Comparison of ENCODE assay signal across 23 mouse cellular contexts in the genomic region with DNA sequence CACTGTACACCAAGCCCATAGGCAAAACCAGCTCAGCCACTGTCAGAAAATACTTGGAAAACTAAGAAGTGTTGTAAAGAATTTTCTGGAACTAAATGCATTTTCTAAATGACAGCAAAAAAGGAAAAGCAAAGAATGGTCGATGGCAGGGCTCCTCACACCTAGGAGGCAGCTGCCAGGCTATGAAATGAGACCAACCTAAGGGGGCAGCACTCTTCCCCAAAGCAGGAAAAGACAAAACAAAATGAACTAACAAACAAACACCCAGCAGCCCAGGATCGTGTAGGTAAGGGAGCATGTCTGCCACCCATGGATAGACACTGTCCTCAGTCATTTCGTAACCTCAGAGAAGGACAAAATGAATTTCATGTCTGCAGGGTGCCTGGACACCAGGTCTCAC. TPM values are rescaled to one million over a fixed set of nuclear protein-coding genes. Genes with fewer than 3 reads are reported as not detected.
DNase-seq lines count a peak whose midpoint lies in the region; ATAC-seq and TF ChIP-seq lines count a peak whose summit lies in the region.
"Had no signal": no experiment of that assay in that cellular context is flagged by ENCODE, and none has a peak within 500 bp of the region (broad histone marks: within the 10 kb centered on the region; RNA-seq: fewer than 3 reads in every experiment).

No protein-coding gene starts in this region.

- no peaks in the 10 kb centered on the region for H3K9me3 ChIP-seq in embryonic facial prominence, embryonic 14.5 days (ENCODE audit: control insufficient read depth, low read length)
- no peaks in the 10 kb centered on the region for H3K9me3 ChIP-seq in embryonic facial prominence, embryonic 10.5 days
- H3K9me3 ChIP-seq in intestine, postnatal 0 days (ENCODE audit: control insufficient read depth), result no peaks in the 10 kb centered on the region
- no peaks in the 10 kb centered on the region for H3K9me3 ChIP-seq in intestine, embryonic 16.5 days (ENCODE audit: control insufficient read depth, low read length)
- H3K9me3 ChIP-seq in lung, embryonic 14.5 days (ENCODE audit: low read depth, low read length), result no peaks in the 10 kb centered on the region
- no peaks in the 10 kb centered on the region for H3K9me3 ChIP-seq in stomach, embryonic 16.5 days (replicated peaks; ENCODE audit: control insufficient read depth, low read length)
- H3K9me3 ChIP-seq in stomach, postnatal 0 days (ENCODE audit: control insufficient read depth, low read length), result no peaks in the 10 kb centered on the region
- H3K9me3 ChIP-seq: forebrain, embryonic 15.5 days; G1E; heart, embryonic 15.5 days; hindbrain, embryonic 13.5 days had no signal

- WGBS in embryonic facial prominence, embryonic 14.5 days, result 81% methylated on average over 3 of the region's 3 CpGs
- WGBS in embryonic facial prominence, embryonic 10.5 days, result 83% methylated on average over 3 of the region's 3 CpGs
- 77% methylated on average over 3 of the region's 3 CpGs for WGBS in intestine, postnatal 0 days
- 82% methylated on average over 3 of the region's 3 CpGs for WGBS in intestine, embryonic 16.5 days
- WGBS in lung, embryonic 14.5 days, result 74% methylated on average over 3 of the region's 3 CpGs
- 70% methylated on average over 3 of the region's 3 CpGs for WGBS in stomach, embryonic 16.5 days
- WGBS in stomach, postnatal 0 days, result 79% methylated on average over 3 of the region's 3 CpGs

- no peak for TF ChIP-seq EP300 in stomach, postnatal 0 days (optimal IDR thresholded peaks at IDR 0.05)

- H3K4me1 ChIP-seq in embryonic facial prominence, embryonic 14.5 days (ENCODE audit: control insufficient read depth, insufficient read depth, low read length), result peaks cover 14% of the 10 kb centered on the region; the same call in 1 of the 2 replicates
- H3K4me1 ChIP-seq in embryonic facial prominence, embryonic 10.5 days, result no peaks in the 10 kb centered on the region
- H3K4me1 ChIP-seq in intestine, postnatal 0 days (replicated peaks; ENCODE audit: control insufficient read depth, insufficient read depth, low read length), result no peaks in the 10 kb centered on the region
- H3K4me1 ChIP-seq in intestine, embryonic 16.5 days (ENCODE audit: control insufficient read depth, insufficient read depth, low read length), result no peaks in the 10 kb centered on the region; the same call in 1 of the 2 replicates
- no peaks in the 10 kb centered on the region; the same call in 1 of the 2 replicates for H3K4me1 ChIP-seq in lung, embryonic 14.5 days (ENCODE audit: insufficient read depth)
- peaks cover 7% of the 10 kb centered on the region; the same call in 1 of the 2 replicates for H3K4me1 ChIP-seq in stomach, embryonic 16.5 days (ENCODE audit: control insufficient read depth, insufficient read depth, low read length)
- no peaks in the 10 kb centered on the region for H3K4me1 ChIP-seq in stomach, postnatal 0 days (replicated peaks; ENCODE audit: control insufficient read depth, insufficient read depth)
- H3K4me1 ChIP-seq: hindbrain, embryonic 13.5 days had no signal

- no peak for DNase-seq in embryonic facial prominence, embryonic 14.5 days (ENCODE audit: low spot score)
- no peak for DNase-seq in embryonic facial prominence, embryonic 10.5 days (ENCODE audit: low spot score)
- no peak for DNase-seq in lung, embryonic 14.5 days
- no peak for DNase-seq in lung, adult 18-20 months
- no peak for DNase-seq in stomach, postnatal 0 days (ENCODE audit: low spot score)
- DNase-seq: adrenal gland, adult 8-10 months; adrenal gland, postnatal 36 days; B cell, adult 2 months; cerebellum, adult 2 months; cerebellum, postnatal 10 days; gastrocnemius, postnatal 14 days; heart, postnatal 14 days had no signal

- H3K36me3 ChIP-seq in embryonic facial prominence, embryonic 14.5 days (ENCODE audit: control insufficient read depth, insufficient read depth, low read length), result peaks cover 92% of the 10 kb centered on the region
- H3K36me3 ChIP-seq in embryonic facial prominence, embryonic 10.5 days (replicated peaks), result peaks cover 98% of the 10 kb centered on the region
- H3K36me3 ChIP-seq in intestine, postnatal 0 days (ENCODE audit: control insufficient read depth, insufficient read depth), result peaks cover 66% of the 10 kb centered on the region
- H3K36me3 ChIP-seq in intestine, embryonic 16.5 days (ENCODE audit: control insufficient read depth, insufficient read depth, low read length), result peaks cover 14% of the 10 kb centered on the region; the same call in 1 of the 2 replicates
- H3K36me3 ChIP-seq in lung, embryonic 14.5 days (ENCODE audit: insufficient read depth), result peaks cover 97% of the 10 kb centered on the region
- peaks cover 3% of the 10 kb centered on the region; the same call in 1 of the 2 replicates for H3K36me3 ChIP-seq in stomach, embryonic 16.5 days (ENCODE audit: control insufficient read depth, insufficient read depth, low read length)
- peaks cover 13% of the 10 kb centered on the region for H3K36me3 ChIP-seq in stomach, postnatal 0 days (ENCODE audit: control insufficient read depth, insufficient read depth, low read length)

- H3K27ac ChIP-seq in embryonic facial prominence, embryonic 14.5 days (replicated peaks; ENCODE audit: low read depth, low read length), result 0 out of 2 replicates have a peak overlapping the region, but pooled peaks have one; percentile 29
- no peak overlapping the region for H3K27ac ChIP-seq in embryonic facial prominence, embryonic 10.5 days (replicated peaks)
- no peak overlapping the region for H3K27ac ChIP-seq in intestine, postnatal 0 days (ENCODE audit: low read depth, low read length)
- no peak overlapping the region for H3K27ac ChIP-seq in intestine, embryonic 16.5 days (ENCODE audit: low read length)
- 0 out of 2 replicates have a peak overlapping the region, but pooled peaks have one; percentile 0 for H3K27ac ChIP-seq in lung, embryonic 14.5 days (ENCODE audit: low read depth)
- H3K27ac ChIP-seq in stomach, embryonic 16.5 days (ENCODE audit: low read length), result peak overlapping the region; percentile 44; the same call in 1 of the 2 replicates
- H3K27ac ChIP-seq in stomach, postnatal 0 days (replicated peaks), result no peak overlapping the region
- H3K27ac ChIP-seq: forebrain, embryonic 15.5 days; hindbrain, embryonic 13.5 days; hindbrain, postnatal 0 days had no signal

- no peaks in the 10 kb centered on the region for H3K27me3 ChIP-seq in embryonic facial prominence, embryonic 14.5 days (replicated peaks; ENCODE audit: control insufficient read depth, insufficient read depth, low read length)
- H3K27me3 ChIP-seq in embryonic facial prominence, embryonic 10.5 days (replicated peaks; ENCODE audit: low read depth, poor library complexity, severe bottlenecking), result no peaks in the 10 kb centered on the region
- H3K27me3 ChIP-seq in intestine, postnatal 0 days (replicated peaks; ENCODE audit: control insufficient read depth, insufficient read depth, low read length), result no peaks in the 10 kb centered on the region
- no peaks in the 10 kb centered on the region for H3K27me3 ChIP-seq in intestine, embryonic 16.5 days (replicated peaks; ENCODE audit: control insufficient read depth, insufficient read depth, low read length)
- no peaks in the 10 kb centered on the region for H3K27me3 ChIP-seq in lung, embryonic 14.5 days (ENCODE audit: insufficient read depth, low read length)
- no peaks in the 10 kb centered on the region for H3K27me3 ChIP-seq in stomach, embryonic 16.5 days (ENCODE audit: control insufficient read depth, insufficient read depth, low read length)
- no peaks in the 10 kb centered on the region for H3K27me3 ChIP-seq in stomach, postnatal 0 days (ENCODE audit: control insufficient read depth, insufficient read depth, low read length)
- H3K27me3 ChIP-seq: forebrain, embryonic 15.5 days; heart, embryonic 15.5 days; hindbrain, embryonic 13.5 days had no signal

- peak; percentile 14; the same call in 1 of the 2 replicates for TF ChIP-seq CTCF in intestine, postnatal 0 days (IDR thresholded peaks at IDR 0.05; ENCODE audit: low read depth)
- no peak for TF ChIP-seq CTCF in lung, embryonic 14.5 days (IDR thresholded peaks at IDR 0.05; ENCODE audit: low read depth)
- TF ChIP-seq CTCF in stomach, postnatal 0 days (IDR thresholded peaks at IDR 0.05; ENCODE audit: low read depth), result no peak

- H3K4me2 ChIP-seq in embryonic facial prominence, embryonic 14.5 days (ENCODE audit: low read depth, low read length), result no peak overlapping the region
- no peak overlapping the region for H3K4me2 ChIP-seq in intestine, postnatal 0 days (replicated peaks; ENCODE audit: low read depth)
- H3K4me2 ChIP-seq in intestine, embryonic 16.5 days (ENCODE audit: low read depth, low read length), result no peak overlapping the region
- H3K4me2 ChIP-seq in lung, embryonic 14.5 days, result no peak overlapping the region
- H3K4me2 ChIP-seq in stomach, embryonic 16.5 days (ENCODE audit: low read depth, low read length), result no peak overlapping the region
- no peak overlapping the region for H3K4me2 ChIP-seq in stomach, postnatal 0 days (replicated peaks; ENCODE audit: low read depth)
- H3K4me2 ChIP-seq: forebrain, embryonic 15.5 days; heart, embryonic 15.5 days; hindbrain, embryonic 13.5 days had no signal

- ATAC-seq in embryonic facial prominence, embryonic 14.5 days (ENCODE audit: low read depth), result no peak
- ATAC-seq in intestine, postnatal 0 days, result no peak
- no peak for ATAC-seq in intestine, embryonic 16.5 days
- no peak for ATAC-seq in lung, embryonic 14.5 days (ENCODE audit: insufficient read depth)
- no peak for ATAC-seq in stomach, embryonic 16.5 days (ENCODE audit: insufficient read depth, low FRiP score)
- ATAC-seq in stomach, postnatal 0 days (ENCODE audit: low FRiP score, low TSS enrichment), result no peak
- ATAC-seq: CD4-positive, CD25-positive, alpha-beta regulatory T cell, adult 4 months; forebrain, embryonic 15.5 days; hindbrain, postnatal 0 days had no signal

- no peak overlapping the region for H3K4me3 ChIP-seq in embryonic facial prominence, embryonic 14.5 days (ENCODE audit: low read depth, low read length)
- H3K4me3 ChIP-seq in embryonic facial prominence, embryonic 10.5 days, result no peak overlapping the region
- no peak overlapping the region for H3K4me3 ChIP-seq in intestine, postnatal 0 days (ENCODE audit: low read depth, low read length)
- no peak overlapping the region for H3K4me3 ChIP-seq in intestine, embryonic 16.5 days (ENCODE audit: low read length)
- no peak overlapping the region for H3K4me3 ChIP-seq in lung, embryonic 14.5 days (ENCODE audit: low read depth, low read length)
- no peak overlapping the region for H3K4me3 ChIP-seq in stomach, embryonic 16.5 days (replicated peaks; ENCODE audit: low read length)
- no peak overlapping the region for H3K4me3 ChIP-seq in stomach, postnatal 0 days (ENCODE audit: low read depth, low read length)
- H3K4me3 ChIP-seq: forebrain, embryonic 15.5 days; heart, embryonic 15.5 days; hindbrain, embryonic 13.5 days had no signal

- no peak overlapping the region for H3K9ac ChIP-seq in embryonic facial prominence, embryonic 14.5 days (ENCODE audit: low read depth, low read length)
- H3K9ac ChIP-seq in intestine, postnatal 0 days (ENCODE audit: low read depth, low read length), result no peak overlapping the region
- no peak overlapping the region for H3K9ac ChIP-seq in intestine, embryonic 16.5 days (ENCODE audit: low read depth, low read length)
- no peak overlapping the region for H3K9ac ChIP-seq in lung, embryonic 14.5 days
- H3K9ac ChIP-seq in stomach, embryonic 16.5 days (ENCODE audit: low read length), result no peak overlapping the region
- H3K9ac ChIP-seq in stomach, postnatal 0 days (ENCODE audit: low read length), result no peak overlapping the region
- H3K9ac ChIP-seq: forebrain, embryonic 15.5 days; heart, embryonic 15.5 days; hindbrain, embryonic 13.5 days had no signal

RNA-seq across cellular contexts. Expression of a gene that starts 37.4 kb away (rescaled TPM):
- 0.31 and 0.38 TPM in 2 replicates for polyA plus RNA-seq in embryonic facial prominence, embryonic 14.5 days (2014; fragmentation: Nextera tagmentation; extraction: Ambion mirVana)
- not detected in 2 replicates for polyA plus RNA-seq in embryonic facial prominence, embryonic 10.5 days (2016; fragmentation: Nextera tagmentation; extraction: Ambion mirVana)
- polyA plus RNA-seq in intestine, postnatal 0 days (2015; fragmentation: Nextera tagmentation; extraction: Ambion mirVana), result 2.1 and 3.1 TPM in 2 replicates
- polyA plus RNA-seq in intestine, embryonic 16.5 days (2015; fragmentation: Nextera tagmentation; extraction: Ambion mirVana), result 0.31 and 0.32 TPM in 2 replicates
- polyA plus RNA-seq in lung, embryonic 14.5 days (2014; fragmentation: Nextera tagmentation; extraction: Ambion mirVana), result 1.2 and 5.1 TPM in 2 replicates
- polyA plus RNA-seq in stomach, embryonic 16.5 days (2015; fragmentation: Nextera tagmentation; extraction: Ambion mirVana), result 0.96 and 1.2 TPM in 2 replicates
- 7.9 and 10.4 TPM in 2 replicates for polyA plus RNA-seq in stomach, postnatal 0 days (2015; fragmentation: Nextera tagmentation; extraction: Ambion mirVana)
- polyA plus RNA-seq: CD4-positive, CD25-positive, alpha-beta regulatory T cell, adult 4 months; embryonic facial prominence, embryonic 11.5 days; forebrain, embryonic 11.5 days; forebrain, embryonic 15.5 days; hindbrain, embryonic 13.5 days had no signal

RNA-seq across cellular contexts. Expression of a gene that starts 56.5 kb away (rescaled TPM):
- polyA plus RNA-seq in embryonic facial prominence, embryonic 14.5 days (2014; fragmentation: Nextera tagmentation; extraction: Ambion mirVana), result 66.0 and 67.5 TPM in 2 replicates
- 25.9 and 27.2 TPM in 2 replicates for polyA plus RNA-seq in embryonic facial prominence, embryonic 10.5 days (2016; fragmentation: Nextera tagmentation; extraction: Ambion mirVana)
- 25.1 and 28.7 TPM in 2 replicates for polyA plus RNA-seq in intestine, postnatal 0 days (2015; fragmentation: Nextera tagmentation; extraction: Ambion mirVana)
- polyA plus RNA-seq in intestine, embryonic 16.5 days (2015; fragmentation: Nextera tagmentation; extraction: Ambion mirVana), result 26.6 and 36.2 TPM in 2 replicates
- polyA plus RNA-seq in lung, embryonic 14.5 days (2014; fragmentation: Nextera tagmentation; extraction: Ambion mirVana), result 86.6 and 87.0 TPM in 2 replicates
- 38.6 and 39.3 TPM in 2 replicates for polyA plus RNA-seq in stomach, embryonic 16.5 days (2015; fragmentation: Nextera tagmentation; extraction: Ambion mirVana)
- 9.4 and 9.6 TPM in 2 replicates for polyA plus RNA-seq in stomach, postnatal 0 days (2015; fragmentation: Nextera tagmentation; extraction: Ambion mirVana)

Comparison
In these comparisons a context has a peak if more than half of its experiments do, and no peak if none do; other contexts are left out.
1. H3K27ac ChIP-seq: peak in embryonic facial prominence, embryonic 14.5 days (single experiment), lung, embryonic 14.5 days (single experiment) and stomach, embryonic 16.5 days (single experiment); none in embryonic facial prominence, embryonic 10.5 days (single experiment), intestine, postnatal 0 days (single experiment), intestine, embryonic 16.5 days (single experiment) and stomach, postnatal 0 days (single experiment).